Mouse (Mus musculus) urinary bladder, postnatal 4 days (tissue): Measurements from ENCODE around the gene Acr.

Source experiments
- DNase-seq, 2 experiments: peaks; one replicate each; pipeline ENCODE4 v3.0.0; 2021 to 2022; ENCODE audit warnings: low spot score in 2 of 2

Acr gene

GRCm38 (mm10) chr15:89568114-89568513, at the start of gene Acr:
TSS of gene Acr (plus strand) at chr15:89568326.
- no peak for DNase-seq

GRCm38 (mm10) chr15:89521951-89522350, 46.2 kb upstream of the Acr start:
- DNase-seq: no peak

GRCm38 (mm10) chr15:89522566-89523282, 45.4 kb upstream of the Acr start:
- no peak for DNase-seq

- DNase-seq: no peak
These were observed 44.8 kb upstream of the Acr start for GRCm38 (mm10) chr15:89523283-89523832.

- DNase-seq: no peak
These were observed 44.0 kb upstream of the Acr start for GRCm38 (mm10) chr15:89524001-89524571.

- no peak for DNase-seq
These were observed 43.3 kb upstream of the Acr start for GRCm38 (mm10) chr15:89524611-89525415.

GRCm38 (mm10) chr15:89525464-89525863, 42.7 kb upstream of the Acr start:
- DNase-seq: no peak

GRCm38 (mm10) chr15:89525896-89526295, 42.2 kb upstream of the Acr start:
- no peak for DNase-seq

- no peak for DNase-seq
These were observed 41.3 kb upstream of the Acr start for GRCm38 (mm10) chr15:89526776-89527325.

GRCm38 (mm10) chr15:89527466-89527865, 40.7 kb upstream of the Acr start:
- DNase-seq: no peak

- no peak for DNase-seq
These were observed 39.8 kb upstream of the Acr start for GRCm38 (mm10) chr15:89528201-89528850.

- DNase-seq: no peak
These were observed 39.2 kb upstream of the Acr start for GRCm38 (mm10) chr15:89528923-89529322.

- no peak for DNase-seq
These were observed 37.8 kb upstream of the Acr start for GRCm38 (mm10) chr15:89530336-89530735.

- DNase-seq: no peak
These were observed 36.7 kb upstream of the Acr start for GRCm38 (mm10) chr15:89531399-89531798.

- no peak for DNase-seq
These were observed 35.9 kb upstream of the Acr start for GRCm38 (mm10) chr15:89532026-89532923.

GRCm38 (mm10) chr15:89532924-89533842, 34.9 kb upstream of the Acr start:
- DNase-seq: no peak

- DNase-seq: no peak
These were observed 34.3 kb upstream of the Acr start for GRCm38 (mm10) chr15:89533843-89534207.

- no peak for DNase-seq
These were observed 24.0 kb upstream of the Acr start for GRCm38 (mm10) chr15:89544171-89544570.

GRCm38 (mm10) chr15:89547321-89547720, 20.8 kb upstream of the Acr start:
- DNase-seq: no peak
